Mouse (Mus musculus) olfactory bulb, adult 2 months (tissue): ENCODE measurements around the gene Trappc2l. TPM values are rescaled to one million over a fixed set of nuclear protein-coding genes. Genes with fewer than 3 reads are reported as not detected.
A peak's percentile ranks its signal among the peaks of the same experiment; 100 is the strongest.

ENCODE experiments used
- H3K27ac ChIP-seq: fragments of 200-500 bp; 2 replicates; pipeline ENCODE4 v1.5.1; 2012; ENCODE audit warnings: low read depth, low read length; ENCODE audit not compliant: insufficient read depth
- H3K4me1 ChIP-seq: fragments of 200-500 bp; 2 replicates; pipeline ENCODE4 v1.6.1; 2012; ENCODE audit warnings: low read length; ENCODE audit not compliant: control insufficient read depth, insufficient read depth
- H3K4me3 ChIP-seq: fragments of 200-500 bp; 2 replicates; pipeline ENCODE4 v1.5.1; 2012; ENCODE audit warnings: mild to moderate bottlenecking, low read depth, low read length, moderate library complexity; ENCODE audit not compliant: insufficient read depth
- CTCF ChIP-seq: fragments of 200-500 bp; IDR thresholded peaks from 2 replicates; pipeline ENCODE4 v1.5.1; 2012; ENCODE audit warnings: low read depth, mild to moderate bottlenecking, low read length, moderate library complexity; ENCODE audit not compliant: insufficient read depth
- POLR2A ChIP-seq: fragments of 200-500 bp; IDR thresholded peaks from 2 replicates; pipeline ENCODE4 v1.6.1; 2012; ENCODE audit warnings: mild to moderate bottlenecking, low read depth, low read length, moderate library complexity; ENCODE audit not compliant: insufficient read depth
- WGBS: fragments of 180-500 bp; shearing (Covaris S2); methylation state at CpG from one replicate; pipeline ENCODE4 v1.1.7; 2018; 5-methylcytosine and 5-hydroxymethylcytosine counted together
- polyA plus RNA-seq: library from polyadenylated mRNA; stranded (reverse); fragments of >200 nt; gene quantifications from 2 replicates; pipeline ENCODE4 v1.2.4, GENCODE M21; 2012; ENCODE audit warnings: low replicate concordance; ENCODE audit not compliant: missing spikeins, insufficient read depth, insufficient read length

Trappc2l gene
- not detected in 2 replicates for polyA plus RNA-seq

DNA sequence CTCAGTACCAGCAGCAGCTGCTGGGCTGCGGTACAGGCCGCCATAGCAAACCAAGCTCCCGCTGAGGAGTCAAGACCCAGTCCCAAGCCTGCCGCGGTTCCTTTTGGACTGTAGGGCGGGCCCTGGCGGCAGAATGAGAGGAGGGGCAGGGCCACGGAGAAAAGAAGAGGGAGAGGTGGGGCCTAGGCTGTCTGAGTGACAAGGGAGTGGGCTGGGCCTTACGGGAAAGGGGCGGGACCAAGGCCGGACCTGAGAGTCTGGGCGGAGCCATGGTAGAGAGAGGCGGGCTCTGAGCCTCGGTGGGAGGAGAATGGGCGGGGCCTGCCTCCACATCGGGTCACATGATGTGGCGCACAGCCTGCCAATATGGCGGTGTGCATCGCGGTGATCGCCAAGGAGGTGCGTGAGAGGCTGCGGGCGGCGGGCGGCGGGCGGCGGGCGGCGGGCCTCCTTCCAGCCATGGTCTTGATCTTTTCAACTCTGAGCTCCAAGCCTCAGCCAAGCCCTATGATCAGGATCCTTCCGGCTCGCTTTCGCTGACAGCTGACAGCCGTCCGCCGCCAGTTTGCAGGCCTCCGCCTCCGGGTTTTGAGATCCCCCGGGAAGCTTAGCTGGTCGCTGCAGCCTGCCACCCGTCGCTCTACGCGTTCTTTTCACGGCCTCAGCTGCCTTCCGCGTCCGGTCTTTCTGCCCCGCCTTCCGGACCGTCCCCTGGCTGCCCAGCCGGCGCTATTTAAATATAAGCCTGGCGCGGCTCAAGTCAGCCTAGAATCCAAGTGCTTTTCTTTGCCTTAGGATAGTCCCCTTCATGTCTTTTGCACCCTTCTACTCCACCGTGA is at the start of gene Trappc2l, which contains the start of gene Galns:
Trappc2l (plus strand) TSS at position 346 of the 839 bp plus-strand sequence.
Galns (minus strand) TSS at position 169 of the 839 bp plus-strand sequence.
- under 1% methylated on average over 57 of the region's 57 CpGs for WGBS
- Histone ChIP-seq H3K4me3 (peak within 1 kb of the TSS; percentile 74), H3K4me1 (peaks cover 11% of the 10 kb centered on the region; the same call in 1 of the 2 replicates), H3K27ac (peak within 1 kb of the TSS; percentile 26)
- 0 out of 2 replicates have a peak, but pooled peaks have one; percentile 28 for TF ChIP-seq CTCF
- TF ChIP-seq POLR2A: 0 out of 2 replicates have a peak, but pooled peaks have one; percentile 38

DNA sequence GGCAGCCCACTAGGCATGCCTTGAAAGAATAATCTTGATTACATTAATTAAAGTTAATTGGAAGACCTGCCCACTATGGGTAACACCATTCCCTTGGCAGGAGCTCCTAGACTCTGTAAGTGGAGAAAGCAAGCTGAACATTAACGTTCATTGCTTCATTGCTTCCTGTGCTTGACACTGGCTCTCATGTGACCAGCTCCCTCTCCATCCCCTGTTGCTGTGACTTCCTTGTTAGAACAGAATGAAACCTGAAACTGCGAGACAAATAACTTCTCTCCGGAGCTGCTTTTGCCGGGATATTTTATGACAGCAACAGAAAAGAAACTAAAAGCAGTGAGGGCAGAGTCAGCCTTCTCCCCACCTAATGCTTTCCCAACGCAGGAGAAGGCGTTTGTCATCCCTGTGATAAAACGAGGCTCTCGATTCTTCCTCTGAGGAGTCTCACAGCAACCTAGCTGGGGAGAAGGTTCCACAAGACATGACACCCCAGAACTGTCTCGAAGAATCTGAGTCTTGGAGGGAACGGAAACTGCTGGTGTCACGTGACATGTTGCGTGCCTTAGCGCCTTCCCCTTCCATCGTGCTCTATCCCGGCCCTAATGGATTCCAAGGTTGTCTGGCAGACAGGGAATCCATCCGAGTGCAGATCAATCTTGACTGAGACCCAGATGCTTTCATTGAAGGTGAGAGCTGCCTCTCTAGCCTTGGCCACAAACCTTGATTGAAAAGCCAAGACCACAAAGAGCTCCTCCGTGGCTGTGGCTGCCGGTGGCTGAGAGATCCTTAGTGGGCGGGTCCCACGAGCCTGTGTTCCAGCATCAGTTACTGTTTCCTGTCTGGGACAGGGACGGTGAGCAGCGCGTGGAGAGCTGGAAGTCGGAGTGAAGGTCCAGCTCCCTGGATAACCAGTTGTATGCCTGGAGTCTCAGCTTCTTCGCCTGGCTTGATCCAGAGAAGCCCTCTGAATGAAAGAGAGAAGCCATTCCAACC is 46.8 kb upstream of the Trappc2l start:
- Histone ChIP-seq H3K4me3 (no peak overlapping the region), H3K27ac (no peak overlapping the region), H3K4me1 (peaks cover 13% of the 10 kb centered on the region)
- TF ChIP-seq CTCF (no peak), POLR2A (no peak)
- WGBS: 89% methylated on average over 25 of the region's 25 CpGs

DNA sequence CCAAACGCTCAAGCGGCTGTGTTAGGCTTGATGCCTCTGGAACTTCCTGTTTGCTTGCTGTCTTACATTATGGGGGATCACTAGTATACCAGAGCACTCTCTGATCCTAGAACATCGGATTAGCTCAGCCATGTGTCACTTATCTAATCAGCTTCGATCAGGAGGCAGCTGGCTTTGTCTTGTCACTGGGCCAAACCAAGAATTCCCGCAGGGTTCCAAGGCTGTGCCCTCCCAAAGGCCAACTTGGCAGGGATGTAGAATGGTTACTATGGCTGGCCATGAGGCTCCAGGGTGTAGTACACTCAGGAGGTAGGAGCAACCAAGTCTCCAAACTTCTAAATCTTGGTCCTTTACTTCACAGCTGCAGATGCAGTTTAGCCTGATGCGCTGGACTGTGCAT is 44.7 kb upstream of the Trappc2l start:
- Histone ChIP-seq H3K27ac (peak overlapping the region; percentile 72; the same call in 1 of the 2 replicates), H3K4me3 (peak overlapping the region; percentile 57), H3K4me1 (peaks cover 13% of the 10 kb centered on the region)
- 22% methylated on average over 6 of the region's 6 CpGs for WGBS
- TF ChIP-seq POLR2A (no peak), CTCF (no peak)

DNA sequence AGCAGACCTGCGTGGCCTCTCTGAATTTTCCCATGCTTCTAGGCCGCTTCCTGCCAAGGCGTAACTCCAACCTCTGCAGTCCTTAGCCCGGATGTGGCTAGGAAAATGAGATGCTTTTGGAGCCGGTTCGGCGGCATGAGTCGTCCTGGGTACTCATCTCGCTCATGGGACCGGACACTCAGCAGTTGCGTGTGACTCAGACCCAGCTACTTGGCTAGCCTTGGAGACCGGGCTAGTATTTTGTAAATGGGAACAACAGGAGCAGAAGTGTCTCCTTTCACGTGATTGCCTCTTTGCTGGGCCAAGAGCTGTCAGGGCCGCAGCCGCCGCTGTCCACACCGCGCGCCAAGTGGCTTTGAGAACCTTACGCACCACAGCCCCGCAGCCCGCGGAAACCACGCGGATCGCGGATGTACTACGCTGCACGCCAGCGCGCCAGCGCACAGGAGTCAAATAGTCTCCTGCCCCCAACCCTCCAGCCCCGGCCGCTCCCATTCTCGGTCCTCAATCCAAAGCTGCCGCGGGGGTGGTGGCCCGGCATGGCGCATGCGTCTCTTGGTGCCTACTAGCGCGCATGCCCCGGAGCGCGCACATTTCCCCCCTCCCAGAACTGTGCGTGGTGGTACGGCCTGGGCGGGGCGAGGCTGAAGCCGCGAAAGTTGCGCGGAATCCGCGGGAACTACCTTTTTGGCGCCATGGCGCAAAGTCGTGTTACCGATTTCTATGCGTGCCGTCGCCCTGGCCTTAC is 43.9 kb upstream of the Trappc2l start, which contains the start of gene Cdt1:
Cdt1 (plus strand) TSS at position 655 of the 748 bp plus-strand sequence.
- TF ChIP-seq CTCF (no peak), POLR2A (peak; percentile 57)
- WGBS: under 1% methylated on average over 61 of the region's 62 CpGs
- Histone ChIP-seq H3K27ac (peak within 1 kb of the TSS; percentile 72; the same call in 1 of the 2 replicates), H3K4me3 (peak within 1 kb of the TSS; percentile 57), H3K4me1 (peaks cover 13% of the 10 kb centered on the region)

DNA sequence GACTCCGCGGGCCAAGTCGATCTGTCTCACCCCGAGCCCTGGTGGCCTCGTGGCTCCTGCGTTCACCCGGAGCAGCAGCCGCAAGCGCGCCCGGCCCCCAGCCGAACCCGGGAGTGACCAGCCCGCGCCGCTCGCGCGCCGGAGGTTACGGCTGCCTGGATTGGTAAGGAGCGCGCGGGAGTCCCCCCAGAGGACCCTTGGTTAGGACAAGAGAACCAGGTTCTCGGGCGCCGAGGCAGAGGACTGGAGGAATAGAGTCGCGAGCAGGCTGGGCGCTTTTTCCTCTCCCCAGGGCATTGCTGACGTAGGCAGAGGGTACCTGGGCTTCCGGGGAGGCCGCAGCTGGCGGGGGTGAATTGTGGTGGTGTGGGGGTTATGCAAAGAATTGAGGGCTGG is 43.3 kb upstream of the Trappc2l start:
- under 1% methylated on average over 34 of the region's 34 CpGs for WGBS
- peak overlapping the region; percentile 57 for H3K4me3 ChIP-seq
- TF ChIP-seq POLR2A (no peak), CTCF (no peak)
- H3K27ac ChIP-seq: no peak overlapping the region
- peaks cover 13% of the 10 kb centered on the region for H3K4me1 ChIP-seq

DNA sequence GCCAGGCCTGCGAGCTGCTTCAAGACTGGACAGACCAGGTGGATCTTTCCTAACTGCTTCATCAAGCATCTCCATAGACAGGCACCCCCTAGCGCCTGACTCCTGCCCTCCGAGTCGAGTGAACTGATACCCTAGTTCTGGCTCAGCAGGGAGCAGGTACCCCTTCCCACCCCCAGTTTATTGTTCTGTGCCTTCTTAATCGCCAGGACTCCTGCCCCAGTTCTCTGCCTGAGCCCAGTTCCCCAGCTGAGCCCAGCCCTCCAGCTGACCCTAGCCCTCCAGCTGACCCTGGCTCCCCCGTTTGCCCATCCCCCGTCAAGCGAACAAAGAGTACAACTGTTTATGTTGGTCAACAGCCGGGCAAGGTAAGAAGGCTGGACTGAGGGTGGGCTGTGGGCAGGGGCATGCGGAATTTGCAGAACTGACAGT is 42.5 kb upstream of the Trappc2l start:
- Histone ChIP-seq H3K27ac (no peak overlapping the region), H3K4me3 (no peak overlapping the region), H3K4me1 (peaks cover 13% of the 10 kb centered on the region)
- no peak for TF ChIP-seq CTCF
- no peak for TF ChIP-seq POLR2A
- 35% methylated on average over 10 of the region's 10 CpGs for WGBS

DNA sequence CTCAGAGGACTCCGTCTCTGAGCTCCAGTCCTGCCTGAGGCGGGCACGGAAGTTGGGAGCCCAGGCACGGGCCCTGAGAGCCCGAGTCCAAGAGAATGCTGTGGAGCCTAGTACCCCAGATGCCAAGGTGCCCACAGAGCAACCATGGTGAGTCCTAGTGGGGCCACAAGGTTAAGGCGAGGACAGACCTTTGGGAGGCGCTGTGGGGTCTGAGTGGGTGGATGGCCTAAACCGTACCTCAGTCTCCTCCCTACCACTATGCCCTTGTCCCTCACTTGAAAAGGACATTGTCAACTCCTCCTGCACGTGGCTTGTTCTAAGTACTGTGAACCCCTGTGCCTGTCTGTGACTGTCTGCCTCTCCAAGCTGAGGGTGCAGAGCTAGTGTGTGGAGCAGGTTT is 42.1 kb upstream of the Trappc2l start:
- Histone ChIP-seq H3K27ac (no peak overlapping the region), H3K4me3 (no peak overlapping the region), H3K4me1 (peaks cover 13% of the 10 kb centered on the region)
- TF ChIP-seq CTCF (no peak), POLR2A (no peak)
- WGBS: 72% methylated on average over 9 of the region's 9 CpGs

DNA sequence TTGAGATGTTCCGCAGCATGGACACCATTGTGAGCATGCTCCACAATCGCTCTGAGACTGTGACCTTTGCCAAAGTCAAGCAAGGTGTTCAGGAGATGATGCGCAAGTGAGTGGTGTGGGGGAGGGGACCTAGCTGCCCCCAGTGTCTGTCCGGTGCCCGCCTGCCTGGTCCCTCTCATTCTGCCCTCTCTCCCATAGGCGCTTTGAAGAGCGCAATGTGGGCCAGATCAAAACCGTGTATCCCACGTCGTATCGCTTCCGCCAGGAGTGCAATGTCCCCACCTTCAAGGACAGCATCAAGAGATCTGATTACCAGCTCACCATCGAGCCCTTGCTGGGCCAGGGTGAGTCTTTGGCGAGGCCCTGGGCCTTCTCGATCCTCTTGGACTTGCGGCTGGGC is 41.4 kb upstream of the Trappc2l start:
- Histone ChIP-seq H3K27ac (no peak overlapping the region), H3K4me1 (peaks cover 18% of the 10 kb centered on the region), H3K4me3 (no peak overlapping the region)
- TF ChIP-seq CTCF (no peak), POLR2A (no peak)
- WGBS: 95% methylated on average over 16 of the region's 16 CpGs
